ENCODE assay signal across 8 mouse cellular contexts in the genomic region with DNA sequence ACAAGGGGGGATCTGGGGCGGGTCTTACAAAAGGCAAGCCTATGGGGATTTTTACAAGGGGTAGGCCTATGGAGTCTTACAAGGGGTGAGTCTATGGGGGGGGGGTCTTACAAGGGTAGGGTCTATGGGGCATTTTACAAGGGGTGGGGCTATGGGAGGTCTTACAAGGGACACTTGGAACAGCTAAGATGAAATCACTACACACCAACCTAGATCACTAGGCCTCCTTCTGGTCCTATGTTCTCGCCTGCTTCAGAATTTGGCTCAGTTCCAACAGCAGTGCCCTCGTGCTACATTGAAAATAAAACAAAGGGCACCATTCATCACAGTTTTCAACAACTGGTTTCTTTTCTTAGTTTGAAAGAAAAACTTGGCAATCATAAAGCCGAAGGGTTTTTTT.
A peak's percentile ranks its signal among the peaks of the same experiment; 100 is the strongest.
DNase-seq lines count a peak whose midpoint lies in the region; ATAC-seq and TF ChIP-seq lines count a peak whose summit lies in the region.
"Had no signal": no experiment of that assay in that cellular context is flagged by ENCODE, and none has a peak within 500 bp of the region (broad histone marks: within the 10 kb centered on the region; RNA-seq: fewer than 3 reads in every experiment).

No protein-coding gene starts in this region.

- DNase-seq in layer of hippocampus, adult 8-10 months (ENCODE audit: low spot score in 2 of 2): peak; percentile 10 to 12
- no peak for DNase-seq in layer of hippocampus, adult 9-10 months (ENCODE audit: low spot score)
- peak; percentile 33 for DNase-seq in fibroblast of lung, adult 2 months (ENCODE audit: low read depth)
- DNase-seq in hindbrain, embryonic 14.5 days (ENCODE audit: low spot score): peak; percentile 34
- DNase-seq in thymus, adult 2 months: no peak
- no peak for DNase-seq in left cerebral cortex, postnatal 36 days (ENCODE audit: low spot score in 2 of 2)
- DNase-seq: adrenal gland, adult 2 months had no signal

- 41% methylated on average over 4 of the region's 4 CpGs for WGBS in hindbrain, embryonic 14.5 days
- WGBS in neural tube, embryonic 12.5 days: 42% methylated on average over 4 of the region's 4 CpGs
- WGBS in thymus, adult 2 months: 79% methylated on average over 4 of the region's 4 CpGs

- no peak overlapping the region for H3K27ac ChIP-seq in hindbrain, embryonic 14.5 days
- no peak overlapping the region for H3K27ac ChIP-seq in neural tube, embryonic 12.5 days
- no peak overlapping the region for H3K27ac ChIP-seq in thymus, adult 2 months (ENCODE audit: control insufficient read depth, insufficient read depth, low read length)

- TF ChIP-seq CTCF in thymus, adult 2 months (IDR thresholded peaks at IDR 0.05; ENCODE audit: borderline replicate concordance, control insufficient read depth, extremely low read depth, insufficient read depth, low read length, poor library complexity): no peak

- H3K9me3 ChIP-seq in hindbrain, embryonic 14.5 days (ENCODE audit: control insufficient read depth, low read length): no peaks in the 10 kb centered on the region
- H3K9me3 ChIP-seq in neural tube, embryonic 12.5 days: no peaks in the 10 kb centered on the region

- no peak overlapping the region for H3K9ac ChIP-seq in hindbrain, embryonic 14.5 days
- H3K9ac ChIP-seq in neural tube, embryonic 12.5 days: no peak overlapping the region

- ATAC-seq in hindbrain, embryonic 14.5 days (ENCODE audit: low FRiP score): peak; percentile 46; the same call in 1 of the 2 replicates
- ATAC-seq in neural tube, embryonic 12.5 days (ENCODE audit: low FRiP score, low read depth): peak; percentile 61; the same call in 1 of the 2 replicates

- no peaks in the 10 kb centered on the region for H3K36me3 ChIP-seq in hindbrain, embryonic 14.5 days (replicated peaks; ENCODE audit: control insufficient read depth, insufficient read depth)
- no peaks in the 10 kb centered on the region for H3K36me3 ChIP-seq in neural tube, embryonic 12.5 days
- no peaks in the 10 kb centered on the region for H3K36me3 ChIP-seq in thymus, adult 2 months (ENCODE audit: control insufficient read depth, insufficient read depth, low read length)

- intact Hi-C loops in left cerebral cortex, postnatal 36 days (cut with DNase I): loop anchor here (5.0 to 10.0 kb wide), 3 partner anchors 59 to 1379 kb away; partner anchors contain the start of gene Satb2

- H3K27me3 ChIP-seq in hindbrain, embryonic 14.5 days (ENCODE audit: control insufficient read depth, insufficient read depth, low read length): no peaks in the 10 kb centered on the region
- no peaks in the 10 kb centered on the region for H3K27me3 ChIP-seq in neural tube, embryonic 12.5 days (replicated peaks)
- H3K27me3 ChIP-seq in thymus, adult 2 months (ENCODE audit: control insufficient read depth, insufficient read depth, low read length): no peaks in the 10 kb centered on the region

- no peak for TF ChIP-seq POLR2A in thymus, adult 2 months (IDR thresholded peaks at IDR 0.05; ENCODE audit: control insufficient read depth, extremely low read depth, insufficient read depth, low read length, poor library complexity)

- H3K4me3 ChIP-seq in hindbrain, embryonic 14.5 days (replicated peaks; ENCODE audit: low read length): no peak overlapping the region
- no peak overlapping the region for H3K4me3 ChIP-seq in neural tube, embryonic 12.5 days
- no peak overlapping the region for H3K4me3 ChIP-seq in thymus, adult 2 months (ENCODE audit: control insufficient read depth, insufficient read depth, low read length)

- no peaks in the 10 kb centered on the region for H3K4me1 ChIP-seq in hindbrain, embryonic 14.5 days (replicated peaks; ENCODE audit: control insufficient read depth, insufficient read depth, low read length)
- H3K4me1 ChIP-seq in neural tube, embryonic 12.5 days: 0 out of 2 replicates have a peak, but pooled peaks cover 5% of the 10 kb centered on the region
- H3K4me1 ChIP-seq in thymus, adult 2 months (replicated peaks; ENCODE audit: control insufficient read depth, insufficient read depth, low read length): no peaks in the 10 kb centered on the region

- H3K4me2 ChIP-seq in hindbrain, embryonic 14.5 days (replicated peaks): no peak overlapping the region
- no peak overlapping the region for H3K4me2 ChIP-seq in neural tube, embryonic 12.5 days (replicated peaks)

Comparison
In these comparisons a context has a peak if more than half of its experiments do, and no peak if none do; other contexts are left out.
1. DNase-seq: peak in layer of hippocampus, adult 8-10 months (2 of 2), fibroblast of lung, adult 2 months (single experiment) and hindbrain, embryonic 14.5 days (single experiment); none in layer of hippocampus, adult 9-10 months (single experiment), thymus, adult 2 months (single experiment) and left cerebral cortex, postnatal 36 days (0 of 2).